8 mouse cellular contexts compared by ENCODE assay signal in the genomic region with DNA sequence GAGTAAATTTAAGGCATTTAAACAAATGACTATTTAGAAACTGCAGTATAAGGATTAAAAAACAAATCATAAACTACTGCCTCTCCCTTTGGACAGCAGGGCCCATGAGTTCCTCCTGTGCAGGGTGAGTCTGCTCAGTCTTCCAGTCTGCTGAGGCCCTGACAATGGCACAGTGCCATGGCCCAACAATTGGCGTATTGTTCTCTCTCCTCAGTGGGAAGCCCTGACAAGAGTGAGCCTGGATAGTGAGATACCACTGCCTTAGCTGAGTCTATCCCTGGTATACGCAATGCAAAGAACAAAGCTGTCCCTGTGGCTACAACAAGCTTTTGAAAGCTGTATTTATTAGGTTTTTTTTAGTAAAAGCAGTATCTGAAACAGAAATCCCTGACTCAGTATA.
DNase-seq lines count a peak whose midpoint lies in the region; ATAC-seq and TF ChIP-seq lines count a peak whose summit lies in the region.

No protein-coding gene starts in this region.

- 70% methylated on average over 2 of the region's 2 CpGs for WGBS in liver, embryonic 16.5 days (ENCODE audit: insufficient replicate concordance)
- 73% methylated on average over 2 of the region's 2 CpGs for WGBS in liver, embryonic 12.5 days (ENCODE audit: insufficient replicate concordance)
- 20% methylated on average over 2 of the region's 2 CpGs for WGBS in embryonic facial prominence, embryonic 14.5 days
- whole genome bisulfite sequencing in kidney, adult 2 months = 51% methylated on average over 2 of the region's 2 CpGs
- 42% methylated on average over 2 of the region's 2 CpGs for WGBS in limb, embryonic 14.5 days
- 12% methylated on average over 2 of the region's 2 CpGs for WGBS in neural tube, embryonic 15.5 days

- H3K27me3 ChIP-seq in liver, embryonic 16.5 days (ENCODE audit: control insufficient read depth, insufficient read depth, low read depth, low read length) = no peaks in the 10 kb centered on the region
- no peaks in the 10 kb centered on the region for H3K27me3 ChIP-seq in liver, embryonic 12.5 days (replicated peaks)
- no peaks in the 10 kb centered on the region for H3K27me3 ChIP-seq in embryonic facial prominence, embryonic 14.5 days (replicated peaks; ENCODE audit: control insufficient read depth, insufficient read depth, low read length)
- no peaks in the 10 kb centered on the region for H3K27me3 ChIP-seq in kidney, adult 2 months (replicated peaks; ENCODE audit: control insufficient read depth, insufficient read depth, low read length)
- no peaks in the 10 kb centered on the region for H3K27me3 ChIP-seq in limb, embryonic 14.5 days (ENCODE audit: control insufficient read depth, insufficient read depth, low read length)
- no peaks in the 10 kb centered on the region for H3K27me3 ChIP-seq in neural tube, embryonic 15.5 days (replicated peaks)

- no peak overlapping the region for H3K27ac ChIP-seq in liver, embryonic 16.5 days (ENCODE audit: low read length)
- no peak overlapping the region for H3K27ac ChIP-seq in liver, embryonic 12.5 days
- H3K27ac ChIP-seq in embryonic facial prominence, embryonic 14.5 days (replicated peaks; ENCODE audit: low read depth, low read length) = peak overlapping the region; percentile 44
- no peak overlapping the region for H3K27ac ChIP-seq in kidney, adult 2 months (ENCODE audit: insufficient read depth, low read depth, low read length)
- no peak overlapping the region for H3K27ac ChIP-seq in limb, embryonic 14.5 days (replicated peaks; ENCODE audit: low read depth, low read length)
- no peak overlapping the region for H3K27ac ChIP-seq in neural tube, embryonic 15.5 days (replicated peaks)

- no peak for TF ChIP-seq POLR2A in kidney, adult 2 months (IDR thresholded peaks at IDR 0.05; ENCODE audit: low read depth, low read length)
- TF ChIP-seq POLR2A in limb, embryonic 14.5 days (IDR thresholded peaks at IDR 0.05; ENCODE audit: borderline replicate concordance, extremely low read depth, insufficient read depth, insufficient read length) = no peak

- H3K9me3 ChIP-seq in liver, embryonic 16.5 days (replicated peaks; ENCODE audit: control insufficient read depth, low read length) = no peaks in the 10 kb centered on the region
- no peaks in the 10 kb centered on the region for H3K9me3 ChIP-seq in liver, embryonic 12.5 days (replicated peaks)
- no peaks in the 10 kb centered on the region for H3K9me3 ChIP-seq in embryonic facial prominence, embryonic 14.5 days (ENCODE audit: control insufficient read depth, low read length)
- H3K9me3 ChIP-seq in limb, embryonic 14.5 days (ENCODE audit: control insufficient read depth, low read length) = no peaks in the 10 kb centered on the region
- no peaks in the 10 kb centered on the region for H3K9me3 ChIP-seq in neural tube, embryonic 15.5 days (replicated peaks)

- no peak for TF ChIP-seq CTCF in kidney, adult 2 months (conservative IDR thresholded peaks at IDR 0.05; ENCODE audit: insufficient read depth, insufficient read length, low read depth, low read length)

- peak; percentile 30; the same call in 1 of the 2 replicates for ATAC-seq in liver, embryonic 16.5 days (ENCODE audit: low read depth)
- no peak for ATAC-seq in liver, embryonic 12.5 days
- ATAC-seq in embryonic facial prominence, embryonic 14.5 days (ENCODE audit: low read depth) = peak; percentile 94
- peak; percentile 60; the same call in 1 of the 2 replicates for ATAC-seq in limb, embryonic 14.5 days (ENCODE audit: low FRiP score, low read depth)
- peak; percentile 86 for ATAC-seq in neural tube, embryonic 15.5 days (ENCODE audit: low FRiP score)

- H3K9ac ChIP-seq in liver, embryonic 16.5 days (ENCODE audit: low read depth, low read length) = no peak overlapping the region
- no peak overlapping the region for H3K9ac ChIP-seq in liver, embryonic 12.5 days
- H3K9ac ChIP-seq in embryonic facial prominence, embryonic 14.5 days (ENCODE audit: low read depth, low read length) = no peak overlapping the region
- H3K9ac ChIP-seq in limb, embryonic 14.5 days (ENCODE audit: low read depth, low read length, severe bottlenecking) = no peak overlapping the region
- no peak overlapping the region for H3K9ac ChIP-seq in neural tube, embryonic 15.5 days (replicated peaks)

- no peaks in the 10 kb centered on the region; the same call in 1 of the 2 replicates for H3K4me1 ChIP-seq in liver, embryonic 16.5 days (ENCODE audit: control insufficient read depth, low read depth, low read length)
- no peaks in the 10 kb centered on the region for H3K4me1 ChIP-seq in liver, embryonic 12.5 days
- no peaks in the 10 kb centered on the region for H3K4me1 ChIP-seq in embryonic facial prominence, embryonic 14.5 days (ENCODE audit: control insufficient read depth, insufficient read depth, low read length)
- H3K4me1 ChIP-seq in kidney, adult 2 months (ENCODE audit: control insufficient read depth, insufficient read depth, low read length) = no peaks in the 10 kb centered on the region
- H3K4me1 ChIP-seq in limb, embryonic 14.5 days (ENCODE audit: control insufficient read depth, insufficient read depth, low read length) = 0 out of 2 replicates have a peak, but pooled peaks cover 3% of the 10 kb centered on the region
- no peaks in the 10 kb centered on the region for H3K4me1 ChIP-seq in neural tube, embryonic 15.5 days

- no peaks in the 10 kb centered on the region for H3K36me3 ChIP-seq in liver, embryonic 16.5 days (ENCODE audit: control insufficient read depth, insufficient read depth)
- H3K36me3 ChIP-seq in liver, embryonic 12.5 days = no peaks in the 10 kb centered on the region
- H3K36me3 ChIP-seq in embryonic facial prominence, embryonic 14.5 days (ENCODE audit: control insufficient read depth, insufficient read depth, low read length) = no peaks in the 10 kb centered on the region
- no peaks in the 10 kb centered on the region for H3K36me3 ChIP-seq in kidney, adult 2 months (ENCODE audit: control insufficient read depth, insufficient read depth, low read length)
- no peaks in the 10 kb centered on the region for H3K36me3 ChIP-seq in limb, embryonic 14.5 days (ENCODE audit: control insufficient read depth, insufficient read depth, low read length)
- no peaks in the 10 kb centered on the region for H3K36me3 ChIP-seq in neural tube, embryonic 15.5 days

- DNase-seq in embryonic facial prominence, embryonic 14.5 days (ENCODE audit: low spot score) = peak; percentile 90
- DNase-seq in heart, adult 8-10 months (ENCODE audit: low spot score) = peak; percentile 81
- peak; percentile 78 for DNase-seq in kidney, adult 2 months
- DNase-seq in limb, embryonic 14.5 days (ENCODE audit: low spot score) = peak; percentile 50
- DNase-seq in spleen, postnatal 10 days (ENCODE audit: low spot score in 2 of 2) = no peak

- H3K4me2 ChIP-seq in liver, embryonic 16.5 days (ENCODE audit: low read depth, low read length) = no peak overlapping the region
- no peak overlapping the region for H3K4me2 ChIP-seq in liver, embryonic 12.5 days
- H3K4me2 ChIP-seq in embryonic facial prominence, embryonic 14.5 days (ENCODE audit: low read depth, low read length) = no peak overlapping the region
- H3K4me2 ChIP-seq in limb, embryonic 14.5 days (replicated peaks; ENCODE audit: low read depth, low read length, severe bottlenecking) = no peak overlapping the region
- no peak overlapping the region for H3K4me2 ChIP-seq in neural tube, embryonic 15.5 days

- no peak overlapping the region for H3K4me3 ChIP-seq in liver, embryonic 16.5 days (ENCODE audit: low read depth, low read length)
- no peak overlapping the region for H3K4me3 ChIP-seq in liver, embryonic 12.5 days
- H3K4me3 ChIP-seq in embryonic facial prominence, embryonic 14.5 days (ENCODE audit: low read depth, low read length) = no peak overlapping the region
- H3K4me3 ChIP-seq in kidney, adult 2 months (ENCODE audit: insufficient read depth, low read depth, low read length) = no peak overlapping the region
- no peak overlapping the region for H3K4me3 ChIP-seq in limb, embryonic 14.5 days (replicated peaks; ENCODE audit: low read length)
- H3K4me3 ChIP-seq in neural tube, embryonic 15.5 days (replicated peaks) = no peak overlapping the region

Comparison
In these comparisons a context has a peak if more than half of its experiments do, and no peak if none do; other contexts are left out.
1. DNase-seq: peak in embryonic facial prominence, embryonic 14.5 days (single experiment), heart, adult 8-10 months (single experiment), kidney, adult 2 months (single experiment) and limb, embryonic 14.5 days (single experiment); none in spleen, postnatal 10 days (0 of 2).